Mouse (Mus musculus): ENCODE measurements around the gene Cbx5.

The Cbx5 gene

GRCm38 (mm10) chr15:103145635-103146299, 93.8 kb downstream of the Cbx5 start:
- no peak for ATAC-seq (ENCODE audit: low TSS enrichment)

GRCm38 (mm10) chr15:103144176-103144575, 95.4 kb downstream of the Cbx5 start:
- ATAC-seq (ENCODE audit: low TSS enrichment) = no peak
